Mouse (Mus musculus): ENCODE measurements around the gene Gcnt1.

DNA sequence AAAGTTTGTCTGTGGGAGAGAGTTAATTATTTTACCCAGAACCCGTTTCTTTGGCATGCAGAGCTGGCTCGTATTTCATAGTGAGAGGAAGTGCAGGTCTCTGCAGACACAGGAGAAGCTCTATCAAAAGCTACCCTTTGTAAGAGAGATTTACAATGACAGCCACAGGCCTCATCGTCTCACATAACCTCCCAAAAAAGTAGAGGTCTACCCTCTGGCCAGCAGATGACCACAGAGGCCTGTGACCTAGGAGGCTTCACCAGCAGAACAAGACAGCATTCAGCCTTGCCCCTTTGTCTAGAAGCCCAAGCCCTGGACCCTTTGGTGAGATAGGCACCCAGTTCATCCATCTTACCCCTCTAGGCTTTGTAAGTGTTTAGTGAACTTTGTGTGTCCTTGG, 53.9 kb downstream of the Gcnt1 start:
- no peak for TF ChIP-seq POLR2A (IDR thresholded peaks at IDR 0.05; ENCODE audit: borderline replicate concordance, insufficient read depth, low read length)
- TF ChIP-seq CTCF (IDR thresholded peaks at IDR 0.05; ENCODE audit: borderline replicate concordance, insufficient read depth, low read depth, low read length): no peak
